Mouse (Mus musculus) spleen, adult 2 months (tissue): ENCODE data around the gene Shb.

Experiments used
- CTCF ChIP-seq: fragments of 200-500 bp; IDR thresholded peaks from 2 replicates; pipeline ENCODE4 v1.5.1; 2011; ENCODE audit warnings: mild to moderate bottlenecking, inconsistent platforms; ENCODE audit not compliant: insufficient read depth, insufficient read length, insufficient replicate concordance; ENCODE audit errors: extremely low read depth
- POLR2A ChIP-seq: fragments of 200-500 bp; IDR thresholded peaks from 2 replicates; pipeline ENCODE4 v1.6.1; 2011; ENCODE audit warnings: low read depth, low read length, inconsistent platforms

DNA sequence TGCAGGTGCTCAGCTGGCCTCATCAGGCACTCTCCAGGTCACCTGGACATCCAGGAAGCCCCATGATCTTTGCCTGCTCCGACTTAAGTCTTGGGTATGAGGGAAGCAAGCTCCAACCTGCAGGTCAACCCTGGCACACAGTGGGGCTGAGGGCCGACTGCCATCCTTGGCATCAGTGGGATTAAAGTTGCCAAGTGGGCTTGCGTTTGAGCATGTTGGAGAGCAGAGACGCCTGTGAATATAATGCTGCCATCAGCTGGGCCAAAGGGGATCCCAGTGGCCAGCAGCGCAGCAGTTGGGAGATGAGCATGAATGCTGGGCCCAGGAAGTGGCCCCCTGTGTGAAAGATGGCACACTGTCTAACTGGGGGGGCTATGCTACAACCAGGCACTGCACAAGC, 25.9 kb upstream of the Shb start:
- TF ChIP-seq POLR2A (no peak), CTCF (no peak)
